Mouse (Mus musculus) monocyte, adult 5-6 weeks (primary cell): ENCODE data around the gene Olfr1162. TPM values are rescaled to one million over a fixed set of nuclear protein-coding genes. Genes with fewer than 3 reads are reported as not detected.
"Not testable (repeated sequence)": the region's sequence is repeated elsewhere in the genome, so short reads cannot be mapped to it uniquely, and the experiment has no call there.

Experiments used
- ATAC-seq: fragments of 153-309, 156-312 bp; replicated peaks from 2 replicates; pipeline ENCODE4 v1.8.0; 2017; ENCODE audit warnings: mild to moderate bottlenecking; ENCODE audit not compliant: low TSS enrichment, insufficient number of reproducible peaks, severe bottlenecking, poor library complexity, low FRiP score
- total RNA-seq: library from RNA; stranded (forward); fragments of 200-1000, 200-491, 200-594 nt; gene quantifications from 3 replicates; pipeline ENCODE4 v1.2.3, GENCODE M21; 2017

The Olfr1162 gene
- not detected in 3 replicates for total RNA-seq

DNA sequence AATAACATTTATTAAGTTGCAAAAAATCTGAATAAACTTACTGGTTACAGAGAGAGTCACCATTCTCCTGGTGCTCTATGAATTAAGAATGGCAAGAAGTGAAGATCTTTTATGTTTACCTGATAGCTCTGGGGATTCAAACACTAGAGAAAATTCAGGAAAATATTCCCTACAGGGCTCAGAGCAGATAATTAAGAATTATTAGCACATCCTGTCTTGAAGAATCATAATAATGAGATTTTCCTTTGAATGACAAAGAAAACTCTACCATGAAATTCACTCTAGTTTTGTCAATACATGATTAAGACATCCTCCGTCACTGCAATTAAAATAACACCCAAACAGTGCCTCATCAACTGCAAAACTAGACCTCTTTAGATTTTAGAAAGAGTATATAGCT is at the start of gene Olfr1162:
Gene Olfr1162 (minus strand): TSS at position 101 of the 400 bp plus-strand sequence.
- ATAC-seq, result no peak

- ATAC-seq, result no peak
Measured at GRCm38 (mm10) chr2:88093866-88094265, 42.9 kb upstream of the Olfr1162 start, which contains the start of gene Olfr1164. Olfr1164 (minus strand) TSS chr2:88093966.

GRCm38 (mm10) chr2:88071730-88072129 is 20.8 kb upstream of the Olfr1162 start, which contains the start of gene Olfr1163:
Olfr1163 (minus strand) TSS chr2:88071830.
- ATAC-seq, result no peak

- ATAC-seq, result no peak
Measured at GRCm38 (mm10) chr2:88063587-88063986, 12.7 kb upstream of the Olfr1162 start.

DNA sequence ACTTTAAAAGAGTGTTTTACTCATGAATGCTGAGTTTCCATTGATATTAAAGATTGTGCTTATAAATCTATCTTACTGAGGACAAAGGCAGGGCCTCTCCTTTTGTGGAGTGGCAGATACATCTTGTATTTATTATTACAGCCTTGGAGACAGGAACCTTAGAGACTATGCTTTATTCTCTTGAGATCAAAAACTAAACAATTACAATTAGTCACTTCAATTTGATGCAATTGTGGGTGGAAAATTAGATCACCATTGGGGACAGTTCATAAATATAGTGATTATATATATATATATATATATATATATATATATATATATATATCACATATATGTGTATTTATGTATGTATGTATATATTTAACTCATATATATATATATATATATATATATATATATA is 13.3 kb downstream of the Olfr1162 start, which contains the start of gene Olfr73:
Gene Olfr73 (minus strand): TSS at position 101 of the 400 bp plus-strand sequence.
- no peak for ATAC-seq

- not testable (repeated sequence) for ATAC-seq
Measured at GRCm38 (mm10) chr2:88022474-88022873, 28.5 kb downstream of the Olfr1162 start, which contains the start of gene Olfr1161. Olfr1161 (plus strand) TSS chr2:88022774.

GRCm38 (mm10) chr2:88007515-88008318 is 43.2 kb downstream of the Olfr1162 start, which contains the start of gene Olfr1160:
Olfr1160 (minus strand) TSS chr2:88008268.
- no peak for ATAC-seq

Other genes starting within 250 kb of the Olfr1162 start
- not detected in 3 replicates for gene Olfr1145, start 241.3 kb downstream of the Olfr1162 start, total RNA-seq
- not detected in 3 replicates for gene Olfr1148, start 220.6 kb downstream of the Olfr1162 start, total RNA-seq
- gene Olfr1150-ps1, start 207.1 kb downstream of the Olfr1162 start, total RNA-seq, result not detected in 3 replicates
- gene Olfr1151, start 195.3 kb downstream of the Olfr1162 start, total RNA-seq, result not detected in 3 replicates
- gene Olfr1152, start 184.6 kb downstream of the Olfr1162 start, total RNA-seq, result not detected in 3 replicates
- gene Olfr1153, start 156.2 kb downstream of the Olfr1162 start, total RNA-seq, result not detected in 3 replicates
- gene Olfr1154, start 146.0 kb downstream of the Olfr1162 start, total RNA-seq, result not detected in 3 replicates
- gene Olfr1155, start 106.0 kb downstream of the Olfr1162 start, total RNA-seq, result not detected in 3 replicates
- not detected in 3 replicates for gene Olfr1156, start 98.0 kb downstream of the Olfr1162 start, total RNA-seq
- gene Olfr1157, start 82.8 kb downstream of the Olfr1162 start, total RNA-seq, result not detected in 3 replicates
- gene Olfr74, start 76.5 kb downstream of the Olfr1162 start, total RNA-seq, result not detected in 3 replicates
- gene Olfr1158, start 61.0 kb downstream of the Olfr1162 start, total RNA-seq, result not detected in 3 replicates
- gene Olfr1160, start 42.9 kb downstream of the Olfr1162 start, total RNA-seq, result 0.32 TPM in 1 of 3 replicates, not detected in the others
- not detected in 3 replicates for gene Olfr1161, start 28.4 kb downstream of the Olfr1162 start, total RNA-seq
- gene Olfr73, start 13.4 kb downstream of the Olfr1162 start, total RNA-seq, result not detected in 3 replicates
- gene Olfr1163, start 20.7 kb upstream of the Olfr1162 start, total RNA-seq, result not detected in 3 replicates
- not detected in 3 replicates for gene Olfr1164, start 42.8 kb upstream of the Olfr1162 start, total RNA-seq
- not detected in 3 replicates for gene Olfr1166, start 77.1 kb upstream of the Olfr1162 start, total RNA-seq
- not detected in 3 replicates for gene Olfr1167, start 104.1 kb upstream of the Olfr1162 start, total RNA-seq
- gene Olfr1168, start 130.8 kb upstream of the Olfr1162 start, total RNA-seq, result not detected in 3 replicates
- gene Olfr1170, start 177.2 kb upstream of the Olfr1162 start, total RNA-seq, result not detected in 3 replicates
- 0.53 TPM in 1 of 3 replicates, not detected in the others for gene Olfr1173, start 228.7 kb upstream of the Olfr1162 start, total RNA-seq